Mouse (Mus musculus) testis, postnatal 10 days (tissue): ENCODE data around the gene Pfkfb3.
"Not testable (repeated sequence)": the region's sequence is repeated elsewhere in the genome, so short reads cannot be mapped to it uniquely, and the experiment has no call there.

Experiments
- DNase-seq: peaks from one replicate; pipeline ENCODE4 v3.0.0; 2021; ENCODE audit warnings: low spot score

Gene Pfkfb3

GRCm38 (mm10) chr2:11548508-11548907 is 5.4 kb downstream of the Pfkfb3 start:
- DNase-seq = no peak

- no peak for DNase-seq
Observed at GRCm38 (mm10) chr2:11547609-11548008, 6.3 kb downstream of the Pfkfb3 start.

GRCm38 (mm10) chr2:11546091-11546490 is 7.8 kb downstream of the Pfkfb3 start:
- no peak for DNase-seq

GRCm38 (mm10) chr2:11545380-11545779 is 8.5 kb downstream of the Pfkfb3 start:
- DNase-seq = no peak

GRCm38 (mm10) chr2:11544342-11544741 is 9.5 kb downstream of the Pfkfb3 start:
- no peak for DNase-seq

GRCm38 (mm10) chr2:11543158-11543557 is 10.7 kb downstream of the Pfkfb3 start:
- DNase-seq = no peak

GRCm38 (mm10) chr2:11542640-11543039 is 11.2 kb downstream of the Pfkfb3 start:
- peak; percentile 88 for DNase-seq

GRCm38 (mm10) chr2:11542121-11542520 is 11.8 kb downstream of the Pfkfb3 start:
- no peak for DNase-seq

- DNase-seq = not testable (repeated sequence)
Observed at GRCm38 (mm10) chr2:11541528-11541927, 12.3 kb downstream of the Pfkfb3 start.

- DNase-seq = no peak
Observed at GRCm38 (mm10) chr2:11535966-11536365, 17.9 kb downstream of the Pfkfb3 start.

- peak; percentile 97 for DNase-seq
Observed at GRCm38 (mm10) chr2:11535412-11535928, 18.4 kb downstream of the Pfkfb3 start.

GRCm38 (mm10) chr2:11534826-11535225 is 19.1 kb downstream of the Pfkfb3 start:
- peak; percentile 57 for DNase-seq

GRCm38 (mm10) chr2:11530101-11530500 is 23.8 kb downstream of the Pfkfb3 start:
- no peak for DNase-seq

GRCm38 (mm10) chr2:11526063-11526462 is 27.8 kb downstream of the Pfkfb3 start:
- DNase-seq = no peak

GRCm38 (mm10) chr2:11524736-11525135 is 29.1 kb downstream of the Pfkfb3 start:
- no peak for DNase-seq

- DNase-seq = no peak
Observed at GRCm38 (mm10) chr2:11521758-11522157, 32.1 kb downstream of the Pfkfb3 start.

- no peak for DNase-seq
Observed at GRCm38 (mm10) chr2:11520786-11521185, 33.1 kb downstream of the Pfkfb3 start.

- DNase-seq = no peak
Observed at GRCm38 (mm10) chr2:11515828-11516227, 38.0 kb downstream of the Pfkfb3 start.

GRCm38 (mm10) chr2:11513057-11513967 is 40.6 kb downstream of the Pfkfb3 start:
- no peak for DNase-seq

GRCm38 (mm10) chr2:11512127-11512526 is 41.8 kb downstream of the Pfkfb3 start:
- no peak for DNase-seq

GRCm38 (mm10) chr2:11503736-11504135 is 50.1 kb downstream of the Pfkfb3 start:
- no peak for DNase-seq

GRCm38 (mm10) chr2:11502901-11503431 is 50.9 kb downstream of the Pfkfb3 start:
- peak; percentile 69 for DNase-seq

GRCm38 (mm10) chr2:11502255-11502765 is 51.6 kb downstream of the Pfkfb3 start:
- DNase-seq = no peak
